Mouse (Mus musculus) R1 (cell line): ENCODE measurements around the gene Mns1.
A peak's percentile ranks its signal among the peaks of the same experiment; 100 is the strongest.
"Not testable (repeated sequence)": the region's sequence is repeated elsewhere in the genome, so short reads cannot be mapped to it uniquely, and the experiment has no call there.

Source experiments
- DNase-seq: peaks from one replicate; pipeline ENCODE4 v3.0.0-alpha.2; 2018; ENCODE audit warnings: low read depth, low spot score

The Mns1 gene

DNA sequence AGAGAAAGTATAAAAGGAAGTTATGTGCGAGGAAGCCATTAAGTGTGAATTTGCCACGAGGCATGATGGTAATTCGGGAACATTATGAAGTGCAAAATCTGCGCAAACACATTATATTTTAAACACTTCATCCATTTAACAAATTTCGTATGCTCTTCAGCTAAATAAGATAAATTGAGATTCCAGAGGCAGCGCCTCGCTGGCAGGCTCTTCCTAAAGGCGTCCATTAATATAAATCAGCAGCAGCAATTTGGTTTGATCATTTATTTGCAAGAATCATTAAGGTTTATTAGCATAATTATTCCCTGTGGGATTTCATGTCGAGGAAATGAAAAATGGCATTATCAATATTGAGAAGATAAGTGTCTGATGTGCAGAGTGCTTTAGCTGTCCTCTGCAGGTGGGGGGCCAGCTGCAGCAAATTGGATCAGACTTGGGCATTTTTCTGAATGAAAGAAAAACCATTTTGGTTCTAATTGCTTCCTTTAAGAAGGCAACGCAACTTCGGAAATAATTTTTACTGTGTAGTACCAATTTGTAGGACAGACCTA, 12.4 kb upstream of the Mns1 start:
- DNase-seq = no peak

DNA sequence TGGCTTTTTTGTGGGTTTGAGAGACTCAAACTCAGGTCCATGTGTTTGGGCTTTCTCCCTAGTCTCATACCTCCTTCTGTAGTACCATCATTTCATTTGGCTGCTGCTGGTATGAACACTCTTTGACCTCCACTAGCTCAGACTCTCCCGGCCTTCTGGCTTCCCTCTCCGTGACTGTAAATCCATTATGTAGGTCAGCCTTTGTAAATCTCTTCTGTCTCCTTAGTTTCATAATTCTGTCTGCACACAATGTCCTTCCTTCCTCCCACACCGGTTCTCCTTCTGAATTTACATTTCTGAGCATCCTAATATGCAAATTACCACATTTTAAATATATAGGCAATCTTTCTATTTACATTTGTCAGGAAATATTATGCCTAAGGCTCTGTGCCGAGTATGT, 9.9 kb upstream of the Mns1 start:
- no peak for DNase-seq

DNA sequence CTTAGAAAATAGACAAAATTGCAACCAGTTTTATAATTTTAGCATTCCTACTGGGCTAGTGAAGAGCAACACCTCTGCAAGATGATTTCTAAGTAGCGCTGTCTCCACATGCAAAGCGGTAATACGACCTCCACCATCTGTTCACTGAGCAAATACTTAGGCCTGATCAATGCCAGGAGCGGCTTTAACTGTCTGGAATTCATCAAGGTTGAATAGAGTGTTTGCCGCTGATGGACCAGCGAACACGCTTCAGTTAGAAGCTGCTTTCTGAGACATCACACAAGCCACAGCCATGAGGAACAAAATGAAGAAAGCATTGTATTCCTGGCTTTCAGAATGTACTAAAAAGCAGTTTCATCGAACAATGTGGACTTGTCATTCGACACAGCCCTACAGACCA, 2.9 kb upstream of the Mns1 start:
- DNase-seq = no peak

DNA sequence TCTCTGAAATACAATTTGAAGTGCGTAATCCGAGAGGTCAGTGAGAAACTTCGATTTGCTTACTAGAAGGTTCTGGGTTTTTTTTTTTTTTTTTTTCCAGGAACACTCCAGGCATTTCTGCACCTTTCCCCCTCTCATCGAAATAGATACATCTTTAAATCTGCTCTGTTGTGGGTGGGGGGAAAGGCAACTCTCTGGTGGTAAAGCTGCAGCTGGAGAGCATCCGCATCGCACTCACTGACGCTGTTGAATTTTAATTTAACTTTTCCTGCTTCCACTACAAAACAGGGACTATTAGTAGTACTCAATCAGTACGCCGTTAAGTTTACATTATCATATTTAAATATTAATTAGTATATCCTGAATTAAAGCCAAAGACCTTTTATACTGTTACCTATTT, 938 bp downstream of the Mns1 start:
- no peak for DNase-seq

DNA sequence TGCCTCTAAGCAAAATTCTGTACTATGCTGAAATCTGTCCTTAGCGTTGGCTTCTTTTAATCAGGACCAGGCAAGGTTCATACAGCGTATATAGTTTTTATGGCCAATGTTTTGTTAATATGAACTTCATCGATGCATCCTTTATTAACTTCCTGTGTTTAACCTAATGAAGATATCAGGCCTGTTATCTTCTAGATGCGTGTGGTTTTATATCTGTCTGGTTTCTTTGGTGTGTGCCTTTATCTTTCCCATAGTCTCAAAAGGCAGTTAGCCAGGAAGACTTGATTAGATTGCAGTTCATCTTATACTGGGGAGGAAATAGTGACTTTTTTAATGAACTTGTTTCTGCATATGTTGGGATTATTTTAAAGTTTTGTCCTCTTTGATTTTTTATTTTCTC, 2.5 kb downstream of the Mns1 start:
- no peak for DNase-seq

DNA sequence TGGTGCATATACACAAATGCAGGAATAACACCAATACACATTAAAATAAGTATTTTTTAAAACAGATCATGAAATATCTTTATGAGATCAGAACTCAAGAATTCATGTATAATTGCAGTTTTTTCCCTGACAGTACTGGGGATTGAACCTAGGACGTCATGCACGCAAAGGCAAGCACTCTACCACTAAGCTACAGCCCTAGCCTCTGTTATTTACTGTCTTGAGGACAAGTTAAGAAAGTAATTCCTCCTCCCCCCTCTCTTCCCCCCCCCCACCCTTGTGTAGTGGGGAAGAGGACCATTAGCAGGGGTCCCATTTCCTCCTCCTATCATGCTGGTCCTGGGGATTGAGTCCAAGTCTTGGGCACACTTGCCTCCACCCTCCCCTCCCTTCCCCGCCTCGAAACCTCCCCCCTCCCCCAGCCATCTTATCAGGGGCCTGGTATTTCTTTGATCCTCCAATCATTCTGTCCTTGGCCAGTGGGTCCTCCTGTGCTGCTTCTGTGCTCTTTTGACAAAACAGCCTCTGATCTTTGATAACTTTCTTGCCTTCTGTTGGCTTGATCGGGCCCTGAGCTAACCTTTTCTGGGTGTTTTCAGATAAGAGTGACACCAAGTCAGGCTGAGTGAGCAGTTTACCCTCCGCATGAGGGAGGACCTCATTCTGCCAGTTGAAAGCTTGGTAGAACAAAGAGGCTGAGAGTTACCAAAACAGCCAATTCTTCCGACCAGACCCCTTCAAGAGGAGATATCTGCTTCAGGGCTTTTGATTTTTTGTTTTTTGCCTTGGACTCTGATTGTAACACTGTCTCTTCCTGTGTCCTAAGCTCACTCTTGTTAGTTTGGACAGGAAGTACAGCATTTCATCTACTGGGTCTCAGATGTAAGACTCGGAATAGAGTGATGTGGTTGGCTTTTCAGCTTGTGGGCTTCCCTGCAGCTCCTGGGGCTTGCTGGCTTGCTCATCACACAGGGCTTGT, 3.4 kb downstream of the Mns1 start:
- DNase-seq = no peak

DNA sequence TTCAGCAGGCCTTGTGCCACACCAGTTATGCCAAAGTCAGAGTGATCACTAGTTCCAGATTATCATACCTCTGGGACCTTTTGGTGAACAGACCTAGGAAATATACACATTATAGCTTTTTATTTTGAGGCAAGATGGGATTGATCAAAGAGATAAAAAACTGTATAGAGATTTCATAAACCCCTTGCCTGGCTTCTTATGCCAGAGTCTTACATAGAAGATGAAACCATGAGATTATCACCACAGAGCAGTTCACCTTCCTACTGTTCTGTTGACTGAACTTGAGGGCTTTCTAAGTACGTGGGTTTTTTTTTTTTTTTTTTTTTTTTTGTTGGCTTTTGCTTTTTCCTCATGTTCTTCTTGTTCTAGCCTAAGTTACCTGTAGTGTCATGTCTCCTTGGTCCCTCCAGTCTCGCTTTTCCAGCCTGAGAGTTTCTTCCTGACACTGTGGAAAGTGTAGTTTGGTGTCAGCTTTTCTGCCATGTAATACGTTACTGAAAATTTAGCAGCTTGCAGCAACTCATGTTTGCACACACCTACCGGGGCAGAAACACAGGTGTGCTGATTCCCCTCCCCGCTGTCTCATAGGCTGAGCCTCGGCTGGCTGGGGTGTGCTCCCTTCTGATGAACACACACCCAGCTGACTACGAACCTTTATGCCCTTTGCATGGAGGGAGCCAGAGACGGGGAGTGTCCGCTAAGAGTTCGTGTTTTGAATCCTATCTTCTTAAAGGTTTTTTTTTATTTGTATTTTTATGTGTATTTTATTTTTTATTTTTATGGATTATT, 4.3 kb downstream of the Mns1 start:
- no peak for DNase-seq

DNA sequence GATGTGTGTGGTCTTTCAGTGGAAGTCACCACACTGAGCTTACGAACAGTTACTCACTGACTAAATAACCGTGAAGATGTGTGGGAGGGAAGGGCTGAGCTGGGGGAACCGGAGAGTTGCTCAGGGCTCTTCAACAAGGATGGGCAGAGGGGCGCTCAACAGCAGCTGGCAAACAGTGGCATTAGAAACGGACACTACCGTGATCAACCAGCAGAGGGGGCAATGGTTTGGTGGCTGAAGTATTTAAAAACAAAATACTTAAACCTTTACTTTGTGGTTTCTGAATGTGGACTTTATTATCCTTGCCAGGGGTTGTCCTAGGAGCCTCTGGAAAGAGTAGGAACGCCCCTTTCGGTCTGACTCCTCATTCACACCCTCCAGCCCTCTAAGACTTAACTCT, 10.2 kb downstream of the Mns1 start:
- DNase-seq = peak; percentile 57

DNA sequence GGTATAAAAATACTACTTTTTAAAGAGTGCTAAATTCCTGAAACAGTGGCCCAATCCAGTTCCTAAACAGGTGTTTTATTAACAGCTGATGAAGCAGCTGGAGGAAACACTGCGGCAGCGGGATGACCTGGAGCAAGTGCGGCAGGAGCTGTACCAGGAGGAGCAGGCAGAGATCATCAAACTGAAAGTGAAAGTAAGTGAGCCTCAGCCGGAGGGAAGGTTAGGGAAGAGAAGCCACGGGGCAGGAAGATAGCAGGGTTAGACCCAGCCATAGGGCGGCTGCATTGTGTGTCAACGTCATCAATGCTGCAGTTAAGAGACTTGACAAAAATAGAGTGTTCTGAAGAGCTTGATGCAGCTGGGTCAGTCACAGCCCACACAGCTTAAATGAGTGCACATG, 11.6 kb downstream of the Mns1 start:
- no peak for DNase-seq

DNA sequence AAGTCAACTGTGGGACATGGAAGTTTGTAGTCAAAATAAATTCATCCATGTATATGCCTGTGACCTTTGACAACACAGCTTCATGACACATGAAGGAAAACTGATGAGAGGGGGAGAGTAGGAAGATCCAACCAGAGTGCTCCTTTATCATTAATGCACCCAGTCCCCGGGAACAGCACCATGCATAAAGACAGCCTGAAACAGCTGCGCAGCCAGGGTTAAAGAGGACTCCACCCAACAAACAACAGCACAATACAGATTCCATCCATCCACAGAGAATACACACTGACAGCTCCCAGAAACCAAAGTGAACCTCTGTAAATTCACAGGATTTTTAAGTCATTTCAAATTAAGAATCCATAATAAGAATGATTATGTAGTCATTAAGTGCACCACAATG, 12.0 kb downstream of the Mns1 start:
- DNase-seq = peak; percentile 49

DNA sequence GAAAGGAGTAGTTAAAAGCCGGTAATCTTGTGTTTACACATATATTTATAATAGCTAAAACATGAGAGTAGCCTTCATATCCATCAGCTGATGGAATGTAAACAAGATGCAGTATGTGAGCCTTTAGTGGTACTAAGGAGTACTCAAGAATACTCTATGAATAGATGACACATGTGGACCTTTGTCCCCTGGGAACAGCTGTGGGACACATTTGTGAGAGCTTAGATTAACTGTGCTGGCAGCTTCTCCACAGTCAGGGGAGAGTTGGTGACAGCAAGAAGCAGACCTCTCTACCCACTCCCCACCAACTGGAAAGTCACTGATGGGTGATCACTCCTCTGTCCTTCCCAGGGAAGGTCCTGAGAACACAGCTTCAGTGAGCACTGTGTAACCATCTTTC, 12.6 kb downstream of the Mns1 start:
- no peak for DNase-seq

DNA sequence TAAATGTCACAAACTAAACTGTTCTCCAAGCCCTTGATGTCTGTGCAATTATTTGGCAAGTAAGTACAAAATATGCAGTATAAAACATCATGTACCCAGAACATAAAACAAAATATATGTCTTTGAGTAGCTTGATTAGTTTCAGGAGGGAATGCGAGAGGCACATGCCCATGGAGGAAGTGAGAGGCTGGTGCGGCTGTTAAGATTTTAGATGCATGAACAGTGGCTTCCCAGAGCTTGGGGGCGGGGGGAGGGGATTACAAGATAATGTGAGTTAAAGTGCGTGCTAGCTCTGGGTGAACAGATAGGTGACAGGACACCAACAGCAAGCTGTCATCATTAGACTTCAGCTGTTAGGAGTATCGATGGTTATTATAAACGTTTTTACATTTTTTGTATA, 13.3 kb downstream of the Mns1 start:
- no peak for DNase-seq

DNA sequence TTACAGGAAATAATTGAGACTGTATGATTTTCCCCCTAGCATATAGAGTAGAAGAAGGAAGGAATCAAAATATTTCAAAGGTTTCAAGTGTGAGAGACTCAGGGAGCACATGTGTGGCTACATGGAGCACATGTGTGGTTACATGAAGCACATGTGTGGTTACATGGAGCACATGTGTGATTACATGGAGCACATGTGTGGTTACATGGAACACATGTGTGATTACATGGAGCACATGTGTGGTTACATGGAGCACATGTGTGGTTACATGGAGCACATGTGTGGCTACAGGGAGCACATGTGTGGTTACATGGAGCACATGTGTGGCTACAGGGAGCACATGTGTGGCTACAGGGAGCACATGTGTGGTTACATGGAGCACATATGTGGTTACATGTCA, 16.5 kb downstream of the Mns1 start:
- not testable (repeated sequence) for DNase-seq

DNA sequence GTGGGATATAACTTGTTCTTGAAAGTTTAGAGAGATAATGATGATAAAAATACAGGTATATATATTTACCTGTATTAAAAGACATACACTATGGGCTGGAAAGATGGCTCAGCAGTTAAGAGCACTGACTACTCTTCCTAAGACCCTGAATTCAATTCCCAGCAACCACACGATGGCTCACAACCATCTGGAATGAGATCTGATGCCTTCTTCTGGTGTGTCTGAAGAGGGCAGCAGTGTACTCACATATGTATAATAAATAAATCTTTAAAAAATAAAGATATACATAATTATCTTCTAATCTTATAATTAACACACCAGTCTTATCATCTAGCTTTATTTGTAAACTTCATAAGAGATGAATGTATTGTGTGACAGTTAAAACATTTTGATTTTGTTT, 18.6 kb downstream of the Mns1 start:
- no peak for DNase-seq

DNA sequence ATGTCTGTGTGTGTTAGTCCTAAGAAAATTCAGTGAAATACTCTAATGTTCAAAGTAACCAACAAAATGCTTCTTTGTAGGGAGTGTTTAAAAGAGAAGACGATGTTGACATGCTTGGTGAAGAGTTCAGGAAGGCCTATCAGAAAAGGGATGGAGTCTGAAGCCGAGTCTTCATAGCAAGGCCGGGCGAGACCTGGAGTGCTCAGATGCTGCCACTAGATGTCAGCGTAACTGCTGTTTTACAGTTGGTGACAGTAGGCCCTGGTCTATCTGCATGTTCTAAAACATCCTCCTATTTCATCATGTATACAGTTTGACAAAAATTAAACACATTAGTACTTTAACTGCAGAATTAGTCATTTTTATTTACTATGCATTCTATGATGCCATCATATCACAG, 20.4 kb downstream of the Mns1 start:
- DNase-seq = peak; percentile 71

DNA sequence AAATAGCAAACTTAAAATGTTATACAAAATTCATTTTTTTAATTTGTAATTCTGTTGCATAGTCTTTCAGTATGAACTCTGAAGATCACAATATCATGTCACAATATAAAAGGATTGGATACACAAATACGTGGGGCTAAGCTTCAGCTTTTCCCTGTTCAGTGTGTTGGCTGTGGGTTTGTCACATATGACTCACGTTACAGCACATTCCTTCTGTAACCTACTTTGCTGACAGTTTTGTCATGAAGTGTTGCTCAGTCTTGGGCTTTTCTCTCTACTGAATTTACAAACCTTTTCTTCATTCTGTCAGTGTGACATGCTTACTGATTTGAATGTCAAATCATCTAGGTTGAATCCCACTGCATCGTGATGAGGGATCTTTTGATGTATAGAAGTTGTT, 21.9 kb downstream of the Mns1 start:
- DNase-seq = no peak

DNA sequence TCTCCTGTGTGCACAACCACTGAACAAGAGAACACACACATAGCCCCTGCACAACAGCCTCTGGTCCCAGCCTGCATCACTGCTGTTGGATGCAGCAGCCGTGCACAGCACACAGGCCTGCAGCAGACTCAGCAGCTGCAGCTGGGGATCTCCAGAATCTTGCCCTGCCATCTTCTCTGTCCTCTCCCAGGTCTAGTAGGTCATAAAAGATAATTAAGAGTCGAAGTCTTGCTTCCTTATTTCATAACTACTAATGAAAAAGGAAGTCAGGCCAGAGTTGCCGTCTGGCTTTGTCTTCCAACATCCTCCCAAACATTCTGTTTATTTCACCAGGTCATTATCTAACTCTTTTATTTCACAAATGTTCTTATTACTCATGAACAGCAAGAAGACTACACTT, 23.0 kb downstream of the Mns1 start:
- no peak for DNase-seq

DNA sequence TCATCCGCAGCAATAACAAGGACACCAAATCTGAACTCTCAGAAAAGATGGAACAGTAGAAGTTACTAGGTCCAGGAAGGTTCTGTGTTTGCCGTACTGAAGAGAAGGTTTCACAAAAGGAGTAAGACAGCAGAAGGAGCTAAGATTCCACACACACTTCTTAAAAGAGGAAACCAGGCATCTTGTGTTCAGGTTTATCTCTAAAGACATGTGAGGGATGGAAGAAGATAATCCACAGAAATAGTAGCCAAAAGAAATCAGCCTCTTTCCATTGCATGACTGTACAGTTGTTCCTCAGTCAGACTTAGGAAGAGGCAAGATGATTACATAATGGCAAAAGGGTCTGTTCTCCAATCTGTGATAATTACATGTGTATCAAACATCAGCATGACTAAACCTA, 24.6 kb downstream of the Mns1 start:
- no peak for DNase-seq

DNA sequence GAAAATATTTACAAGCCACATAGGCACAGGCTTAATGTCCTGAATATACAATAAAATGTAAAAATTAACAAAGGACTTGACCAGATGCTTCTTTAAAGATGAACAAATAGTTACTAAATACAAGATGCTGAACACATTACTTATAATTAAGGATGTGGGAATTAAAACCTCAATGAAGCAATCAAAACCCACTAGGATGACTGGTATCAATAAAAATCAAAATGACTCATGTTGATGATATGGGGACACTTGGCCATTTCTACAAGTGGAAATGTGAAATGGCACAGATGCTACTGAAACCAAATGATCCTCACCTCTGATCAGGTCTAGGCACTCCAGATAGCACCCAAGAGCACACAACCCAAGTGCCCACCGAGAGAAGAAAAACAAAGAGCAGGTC, 27.0 kb downstream of the Mns1 start:
- DNase-seq = no peak

DNA sequence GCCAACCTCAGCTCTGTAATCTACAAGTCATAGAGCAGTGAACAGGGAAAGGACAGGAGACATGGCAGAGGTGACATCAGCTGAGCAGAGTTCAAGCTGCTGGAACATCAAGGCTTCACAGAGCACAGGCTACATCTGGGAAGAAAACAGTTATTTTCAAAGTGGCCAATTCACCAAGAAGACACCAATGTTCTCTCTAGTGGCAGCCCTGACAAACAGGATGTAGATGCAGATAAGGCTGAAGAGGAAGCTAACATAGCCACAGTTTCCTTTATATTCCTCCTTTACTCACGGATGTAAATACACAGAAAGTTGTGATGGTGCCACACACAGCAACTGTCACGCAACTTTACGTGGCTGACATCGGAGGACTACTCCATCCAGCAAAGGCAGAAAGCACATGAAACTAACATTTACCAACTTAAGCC, 28.0 kb downstream of the Mns1 start:
- no peak for DNase-seq

DNA sequence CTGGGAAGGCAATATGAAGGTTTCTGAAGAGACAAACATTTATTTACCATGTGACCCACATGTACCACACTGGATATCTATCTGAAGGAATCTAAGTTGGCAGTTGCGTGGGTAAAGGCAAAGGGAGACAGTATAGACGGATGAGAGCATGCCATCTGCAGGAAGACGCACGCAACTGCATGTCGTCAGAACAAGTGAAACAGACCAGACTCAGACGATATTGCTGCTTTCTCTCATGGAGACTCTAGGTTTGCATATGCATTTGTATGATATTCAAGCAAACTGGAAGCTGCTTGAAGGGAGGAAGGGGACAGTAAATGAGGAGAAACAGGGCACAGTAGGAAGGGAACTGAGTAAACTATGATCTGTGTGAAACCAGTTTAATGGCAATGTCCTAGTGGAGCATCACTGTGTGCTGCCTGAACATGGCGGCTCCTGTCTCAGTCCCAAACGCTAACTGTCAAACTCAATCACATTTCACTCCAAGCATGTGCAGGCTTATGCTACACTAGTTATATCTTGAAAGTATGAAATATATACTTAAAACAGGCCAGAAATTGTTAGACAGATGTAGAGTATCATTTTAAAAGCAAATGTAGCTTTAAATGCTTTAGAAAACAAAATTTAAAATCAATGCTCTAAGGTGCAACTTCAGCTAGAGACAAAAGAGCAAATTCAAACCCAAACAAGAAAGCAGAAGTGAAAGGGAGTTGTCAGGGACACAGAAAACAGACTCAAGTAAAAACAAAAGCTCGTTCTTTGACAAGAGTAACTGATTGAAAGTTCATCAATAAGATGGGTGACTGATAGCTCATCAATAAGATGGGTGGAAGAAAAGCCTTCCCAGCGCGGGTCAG, 30.0 kb downstream of the Mns1 start:
- DNase-seq = peak; percentile 61

DNA sequence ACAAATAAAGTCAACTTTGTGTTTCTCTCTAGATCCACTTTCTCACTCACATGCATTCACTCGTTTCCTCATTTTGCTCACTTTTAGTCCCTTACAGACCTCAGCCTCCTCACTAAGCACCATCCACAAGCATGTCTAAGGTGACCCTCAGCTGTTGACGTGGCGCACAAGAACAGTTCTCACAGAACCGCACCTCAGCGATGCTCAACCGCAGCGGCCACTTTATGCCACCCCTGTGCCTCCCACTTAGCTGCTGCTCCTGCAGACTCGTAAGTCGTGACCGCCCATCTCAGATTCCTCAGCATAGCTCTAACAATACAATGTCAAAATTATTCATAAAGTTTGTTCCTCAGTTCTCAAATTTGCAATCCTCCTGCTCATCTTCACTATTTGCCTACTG, 30.8 kb downstream of the Mns1 start:
- no peak for DNase-seq
